Mouse (Mus musculus): Measurements from ENCODE around the gene Clic3.

DNA sequence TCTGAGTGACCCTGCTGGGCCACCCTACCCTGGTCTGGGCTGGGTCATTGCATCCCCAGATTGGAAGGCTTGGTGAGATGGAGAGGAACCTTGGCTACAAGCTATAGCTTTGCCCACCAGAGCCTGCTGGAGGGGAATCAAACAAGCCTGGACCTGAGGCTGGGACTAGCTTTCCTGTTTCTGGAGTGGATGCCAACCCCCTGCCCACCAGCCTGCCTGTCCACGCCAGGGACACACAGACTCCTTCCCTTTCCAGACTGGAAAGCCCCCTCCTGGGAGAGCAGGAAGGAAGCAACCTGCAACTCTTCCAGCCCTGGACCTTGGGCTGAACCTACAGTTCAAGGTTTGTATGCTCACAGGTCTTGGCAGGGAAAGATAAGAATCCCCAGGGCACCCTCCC is 33.0 kb upstream of the Clic3 start:
- TF ChIP-seq ZC3H11A (IDR thresholded peaks at IDR 0.05; ENCODE audit: borderline replicate concordance, low read depth, low read length) (no peak), HCFC1 (IDR thresholded peaks at IDR 0.05; ENCODE audit: borderline replicate concordance, insufficient read depth, low read length) (no peak), ZNF384 (IDR thresholded peaks at IDR 0.05; ENCODE audit: low read depth, low read length) (no peak)

Measured in ES-E14 (cell line).